Mouse (Mus musculus) liver, embryonic 14.5 days (tissue): ENCODE results near the gene Mtmr14. TPM values are rescaled to one million over a fixed set of nuclear protein-coding genes. Genes with fewer than 3 reads are reported as not detected.
A peak's percentile ranks its signal among the peaks of the same experiment; 100 is the strongest.

ENCODE experiments used
- ATAC-seq: fragments of 200-750 bp; cut with Nextera tagmentation; 2 replicates; pipeline ENCODE4 v1.8.0; 2017; ENCODE audit warnings: moderate number of reproducible peaks, mild to moderate bottlenecking, moderate library complexity; ENCODE audit not compliant: insufficient read depth
- DNase-seq, 3 experiments: peaks; one replicate each; pipeline ENCODE4 v3.0.0-alpha.2; 2012 to 2013; ENCODE audit warnings: low read depth in 3 of 3, low spot score in 3 of 3
- H3K27ac ChIP-seq: fragments of 300-500 bp; sonication (generic); 2 replicates; pipeline ENCODE4 v1.5.1; 2014; ENCODE audit warnings: moderate library complexity, mild to moderate bottlenecking, control low read depth, inconsistent platforms
- H3K27me3 ChIP-seq: fragments of 300-500 bp; sonication (generic); 2 replicates; pipeline ENCODE4 v1.6.1; 2014; ENCODE audit warnings: mild to moderate bottlenecking, low read length, moderate library complexity; ENCODE audit not compliant: control insufficient read depth, insufficient read depth
- H3K36me3 ChIP-seq: fragments of 300-500 bp; sonication (generic); replicated peaks from 2 replicates; pipeline ENCODE4 v1.6.1; 2014; ENCODE audit warnings: low read depth; ENCODE audit not compliant: control insufficient read depth, insufficient read depth
- H3K4me1 ChIP-seq, 2 experiments: fragments of 200-500 bp in 1 of 2; fragments of 300-500 bp in 1 of 2; sonication (generic) in 1 of 2; replicated peaks; 2 replicates each; pipeline ENCODE4 v1.6.1; 2012 to 2014; ENCODE audit warnings: antibody characterized with exemption in 1 of 2, inconsistent platforms in 1 of 2, low read length in 1 of 2; ENCODE audit not compliant: control insufficient read depth in 2 of 2, insufficient read depth in 2 of 2
- H3K4me2 ChIP-seq: fragments of 300-500 bp; sonication (generic); 2 replicates; pipeline ENCODE4 v1.6.1; 2014; ENCODE audit warnings: low read depth, mild to moderate bottlenecking, control low read depth, moderate library complexity
- H3K4me3 ChIP-seq, 2 experiments: fragments of 200-500 bp in 1 of 2; fragments of 300-500 bp in 1 of 2; sonication (generic) in 1 of 2; 2 replicates each; pipeline ENCODE4 v1.5.1; 2012 to 2014; ENCODE audit warnings: low read depth in 2 of 2, low read length in 2 of 2, mild to moderate bottlenecking in 2 of 2, control low read depth in 1 of 2, inconsistent platforms in 1 of 2, moderate library complexity in 1 of 2; ENCODE audit not compliant: insufficient read depth in 1 of 2
- H3K9ac ChIP-seq: fragments of 300-500 bp; sonication (generic); replicated peaks from 2 replicates; pipeline ENCODE4 v1.6.1; 2014; ENCODE audit warnings: mild to moderate bottlenecking, control low read depth, moderate library complexity
- H3K9me3 ChIP-seq: fragments of 300-500 bp; sonication (generic); 2 replicates; pipeline ENCODE4 v1.6.1; 2016; ENCODE audit warnings: low read length, mixed read lengths; ENCODE audit not compliant: control insufficient read depth
- CTCF ChIP-seq: IDR thresholded peaks from 2 replicates; pipeline ENCODE4 v1.5.1; 2016; ENCODE audit warnings: antibody characterized with exemption, low read depth, control low read depth
- EP300 ChIP-seq: IDR thresholded peaks from 2 replicates; pipeline ENCODE4 v1.6.1; 2016; ENCODE audit warnings: antibody characterized with exemption, low read depth
- WGBS: fragments of 180-500 bp; shearing (Covaris S2); extraction: QIAGEN DNeasy Blood & Tissue Kit; methylation state at CpG from one replicate; pipeline ENCODE4 v1.1.7; 2014; ENCODE audit not compliant: insufficient replicate concordance; 5-methylcytosine and 5-hydroxymethylcytosine counted together
- polyA plus RNA-seq, 2 experiments: library from polyadenylated mRNA; depleted of rRNA in 1 of 2; stranded (reverse) in 1 of 2; unstranded in 1 of 2; fragments of >200 nt; fragmentation: Nextera tagmentation in 1 of 2; extraction: Ambion mirVana in 1 of 2; gene quantifications; 2 replicates each; pipeline versions ENCODE4 v1.2.1 to v1.2.3; 2012 to 2014

Gene Mtmr14
- polyA plus RNA-seq, 2 experiments = 11.6 to 16.0 TPM

DNA sequence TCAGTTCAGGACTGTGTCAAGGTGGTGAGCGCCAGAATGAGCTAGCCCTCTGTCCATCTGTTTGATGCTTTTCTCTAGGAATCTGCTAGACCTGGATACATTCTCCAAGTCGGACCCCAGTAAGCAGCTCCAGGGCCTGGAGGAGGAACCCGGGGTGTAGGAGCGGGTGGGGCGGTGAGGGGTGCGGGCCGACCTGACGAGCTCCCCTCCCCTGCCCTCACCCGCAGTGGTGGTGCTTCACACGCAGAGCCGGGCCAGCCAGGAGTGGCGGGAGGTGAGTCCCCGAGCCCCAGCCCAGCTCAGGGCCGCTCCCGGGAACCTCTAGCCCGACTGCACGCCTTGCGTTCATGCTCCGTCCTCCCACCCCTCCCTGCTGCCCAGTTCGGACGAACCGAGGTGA is 45.3 kb downstream of the Mtmr14 start:
- WGBS = 3% methylated on average over 22 of the region's 22 CpGs
- H3K4me2 ChIP-seq = no peak overlapping the region
- ATAC-seq = no peak

GRCm38 (mm10) chr6:113283500-113283899 is 45.9 kb downstream of the Mtmr14 start:
- no peaks in the 10 kb centered on the region for H3K36me3 ChIP-seq
- WGBS = 6% methylated on average over 6 of the region's 6 CpGs
- ATAC-seq = peak; percentile 18; the same call in 1 of the 2 replicates
- no peak for TF ChIP-seq CTCF
- TF ChIP-seq EP300 = no peak
- no peak overlapping the region for H3K9ac ChIP-seq
- no peak overlapping the region for H3K4me2 ChIP-seq
- no peaks in the 10 kb centered on the region for H3K9me3 ChIP-seq
- H3K27me3 ChIP-seq = peaks cover 26% of the 10 kb centered on the region
- DNase-seq = no peak
- no peaks in the 10 kb centered on the region for H3K4me1 ChIP-seq
- H3K4me3 ChIP-seq = no peak overlapping the region
- H3K27ac ChIP-seq = no peak overlapping the region

More for the DNA sequence above, 45.3 kb downstream of the Mtmr14 start:
- no peaks in the 10 kb centered on the region for H3K4me1 ChIP-seq
- no peaks in the 10 kb centered on the region for H3K9me3 ChIP-seq
- peaks cover 26% of the 10 kb centered on the region for H3K27me3 ChIP-seq
- H3K27ac ChIP-seq = no peak overlapping the region
- no peak overlapping the region for H3K9ac ChIP-seq
- H3K4me3 ChIP-seq = no peak overlapping the region
- H3K36me3 ChIP-seq = no peaks in the 10 kb centered on the region
- DNase-seq = no peak
- TF ChIP-seq CTCF (no peak), EP300 (no peak)

DNA sequence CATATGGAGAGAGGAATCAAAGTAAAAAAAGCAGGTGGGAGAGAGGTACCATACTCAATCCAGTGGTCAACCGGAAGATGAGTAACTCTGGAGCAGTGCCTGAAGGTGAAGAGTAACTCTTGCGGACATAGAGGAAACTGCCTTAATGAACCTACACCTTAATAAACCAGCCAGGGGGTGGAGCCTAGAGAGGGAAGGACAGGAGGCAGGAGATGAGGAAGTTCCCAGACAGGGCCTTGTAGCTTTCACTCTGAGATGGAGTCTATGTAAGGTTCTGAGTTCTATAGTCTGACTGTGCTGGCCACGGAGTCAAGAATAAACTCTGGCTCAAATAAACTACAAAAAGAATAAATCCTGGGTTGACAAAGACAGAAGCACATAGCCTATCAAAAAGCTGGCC is 47.3 kb downstream of the Mtmr14 start:
- H3K9me3 ChIP-seq = no peaks in the 10 kb centered on the region

DNA sequence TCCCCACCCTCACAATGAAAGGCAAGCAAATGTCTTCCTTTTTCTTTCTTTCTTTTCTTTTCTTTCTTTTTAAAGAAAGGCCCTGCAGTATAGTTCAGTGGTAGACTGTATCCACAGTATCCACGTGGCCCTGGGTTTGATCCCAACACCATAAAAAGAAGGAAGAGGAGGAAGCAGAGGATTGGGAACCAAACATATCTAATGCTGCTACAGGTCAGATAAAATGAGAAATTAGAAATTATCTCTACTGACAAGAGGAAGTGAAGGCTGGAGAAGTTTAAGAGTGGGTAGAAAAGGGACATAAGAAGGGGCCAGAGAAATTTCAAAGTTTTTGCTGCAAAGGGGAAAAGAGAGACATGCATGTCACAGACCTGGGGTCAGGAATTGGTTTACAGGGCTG is 48.7 kb downstream of the Mtmr14 start:
- H3K27ac ChIP-seq = no peak overlapping the region
- 35% methylated on average over 1 of the region's 1 CpGs for WGBS
- DNase-seq (no peak), ATAC-seq (no peak)
- peaks cover 26% of the 10 kb centered on the region for H3K27me3 ChIP-seq
- H3K36me3 ChIP-seq = no peaks in the 10 kb centered on the region
- no peak overlapping the region for H3K4me3 ChIP-seq
- TF ChIP-seq EP300 (no peak), CTCF (no peak)
- no peak overlapping the region for H3K9ac ChIP-seq
- no peaks in the 10 kb centered on the region for H3K4me1 ChIP-seq
- no peak overlapping the region for H3K4me2 ChIP-seq
- no peaks in the 10 kb centered on the region for H3K9me3 ChIP-seq

More for the DNA sequence above, 47.3 kb downstream of the Mtmr14 start:
- Histone ChIP-seq H3K4me3 (no peak overlapping the region), H3K4me2 (no peak overlapping the region), H3K27me3 (peaks cover 26% of the 10 kb centered on the region), H3K27ac (no peak overlapping the region), H3K9ac (no peak overlapping the region), H3K4me1 (no peaks in the 10 kb centered on the region), H3K36me3 (no peaks in the 10 kb centered on the region)
- DNase-seq (no peak), ATAC-seq (no peak)
- WGBS = 49% methylated on average over 3 of the region's 3 CpGs
- TF ChIP-seq EP300 = no peak
- no peak for TF ChIP-seq CTCF

GRCm38 (mm10) chr6:113287236-113287635 is 49.6 kb downstream of the Mtmr14 start:
- no peak for ATAC-seq
- H3K36me3 ChIP-seq = no peaks in the 10 kb centered on the region
- H3K4me1 ChIP-seq = no peaks in the 10 kb centered on the region
- no peak overlapping the region for H3K4me3 ChIP-seq
- H3K4me2 ChIP-seq = no peak overlapping the region
- 47% methylated on average over 4 of the region's 4 CpGs for WGBS
- H3K9ac ChIP-seq = no peak overlapping the region
- DNase-seq = no peak
- TF ChIP-seq EP300 (no peak), CTCF (no peak)
- peaks cover 23% of the 10 kb centered on the region for H3K27me3 ChIP-seq
- H3K9me3 ChIP-seq = no peaks in the 10 kb centered on the region
- no peak overlapping the region for H3K27ac ChIP-seq
